Mouse (Mus musculus) heart, postnatal 0 days (tissue): Measurements from ENCODE around the gene Capn10.

Source experiments
- CTCF ChIP-seq: IDR thresholded peaks from 2 replicates; pipeline ENCODE4 v1.5.1; 2016; ENCODE audit warnings: antibody characterized with exemption, control low read depth, low read depth
- EP300 ChIP-seq: IDR thresholded peaks from 2 replicates; pipeline ENCODE4 v1.6.1; 2016; ENCODE audit warnings: antibody characterized with exemption, low read depth

DNA sequence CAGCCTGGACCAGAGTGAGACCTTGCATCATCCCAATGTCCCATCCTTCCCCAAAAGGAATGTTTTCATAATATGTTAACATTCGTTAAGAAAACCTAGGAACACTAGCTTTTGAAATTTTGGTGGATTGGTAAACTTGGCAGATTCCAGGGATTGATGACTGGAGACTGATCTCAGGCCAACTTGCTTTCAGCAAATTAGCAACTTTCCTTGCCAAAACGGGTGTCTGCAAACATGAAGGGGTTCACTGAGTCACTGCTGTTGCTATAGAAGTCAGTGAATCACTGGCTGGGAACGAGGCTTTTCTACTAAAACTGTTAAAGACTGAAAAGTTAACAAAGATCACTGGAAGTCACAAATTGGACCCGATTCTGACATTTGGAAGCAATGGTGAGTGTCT is 30.5 kb upstream of the Capn10 start:
- no peak for TF ChIP-seq CTCF
- TF ChIP-seq EP300, result no peak
